Mouse (Mus musculus) thymus, postnatal 4 days (tissue): ENCODE data around the gene Amot.
A peak's percentile ranks its signal among the peaks of the same experiment; 100 is the strongest.

Experiments
- DNase-seq: peaks from one replicate; pipeline ENCODE4 v3.0.0; 2021

Gene Amot

DNA sequence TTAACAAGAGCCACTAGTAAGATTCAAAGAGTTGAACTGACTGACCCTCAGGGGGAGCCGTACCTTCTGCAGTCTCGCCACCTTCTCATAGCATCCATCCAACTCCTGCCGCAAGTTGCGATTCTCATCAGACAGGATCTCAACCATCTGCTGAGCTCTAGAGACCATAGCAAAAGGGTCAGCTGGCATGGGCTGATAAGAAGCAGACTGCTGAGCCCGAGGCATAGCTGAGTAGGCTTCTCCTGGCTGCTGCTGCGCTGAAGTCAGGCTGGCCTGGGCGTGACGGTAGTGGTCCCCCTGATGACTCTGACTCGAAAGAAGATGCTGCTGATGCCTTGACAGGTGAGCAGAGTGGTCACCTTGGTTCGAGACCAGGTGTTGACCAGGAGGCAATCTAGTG is 25.0 kb downstream of the Amot start:
- DNase-seq, result no peak

DNA sequence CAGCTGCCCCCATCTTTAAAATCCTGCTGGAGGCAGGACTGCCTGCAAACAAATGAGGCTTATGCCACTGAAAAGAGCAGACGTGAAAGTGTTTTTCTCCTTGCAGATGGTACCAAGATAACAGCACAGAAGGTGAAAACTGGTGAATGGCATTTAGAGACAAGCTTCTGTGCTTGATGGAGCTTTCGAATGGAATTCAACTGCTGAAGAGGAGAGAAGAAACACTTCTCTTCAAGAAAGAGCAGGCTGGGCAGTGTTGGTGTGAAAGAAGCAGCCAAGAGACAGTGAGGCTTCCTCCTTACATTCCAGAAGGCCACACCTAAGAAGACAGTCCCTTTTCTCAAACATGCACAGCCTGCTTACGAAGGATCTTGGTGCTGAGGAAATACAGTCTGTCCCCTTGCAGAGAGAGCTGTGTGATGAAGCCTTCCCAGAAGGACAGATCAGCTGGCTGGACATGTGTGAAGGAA is 27.2 kb downstream of the Amot start:
- DNase-seq, result no peak

DNA sequence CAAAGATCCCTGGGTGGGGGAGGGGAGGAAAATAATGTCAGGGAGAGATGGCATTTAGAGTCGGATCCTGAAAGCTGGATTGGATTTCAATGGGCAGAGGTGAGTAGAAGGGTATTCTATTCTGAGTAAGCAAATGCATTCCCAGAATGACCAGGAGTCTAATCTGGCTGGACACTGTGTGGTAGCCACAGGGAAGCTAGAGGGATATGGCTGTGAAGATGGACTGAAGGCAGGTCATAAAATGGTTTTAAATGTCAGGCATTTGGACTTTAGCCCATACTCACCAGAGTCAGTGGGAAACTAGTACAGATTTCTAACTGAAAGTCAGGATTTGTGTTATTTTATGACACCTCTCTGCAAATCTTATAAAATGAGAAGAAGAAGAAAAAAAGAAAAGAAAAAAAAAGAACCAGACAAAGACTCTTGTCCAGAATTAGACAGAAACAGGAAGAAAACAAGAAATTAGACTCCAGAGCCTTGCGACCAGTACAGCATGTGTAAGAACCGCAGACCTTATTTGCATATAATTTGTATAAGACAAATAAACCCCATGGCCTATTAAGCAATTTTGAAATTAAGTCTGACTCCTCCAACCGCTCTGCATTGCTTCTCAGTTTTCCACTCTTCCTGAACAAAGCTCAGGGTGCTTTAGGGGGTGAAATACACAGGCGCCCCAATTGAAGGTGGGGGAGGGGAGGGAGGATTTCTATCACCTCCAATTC is 27.8 kb downstream of the Amot start:
- DNase-seq, result no peak

DNA sequence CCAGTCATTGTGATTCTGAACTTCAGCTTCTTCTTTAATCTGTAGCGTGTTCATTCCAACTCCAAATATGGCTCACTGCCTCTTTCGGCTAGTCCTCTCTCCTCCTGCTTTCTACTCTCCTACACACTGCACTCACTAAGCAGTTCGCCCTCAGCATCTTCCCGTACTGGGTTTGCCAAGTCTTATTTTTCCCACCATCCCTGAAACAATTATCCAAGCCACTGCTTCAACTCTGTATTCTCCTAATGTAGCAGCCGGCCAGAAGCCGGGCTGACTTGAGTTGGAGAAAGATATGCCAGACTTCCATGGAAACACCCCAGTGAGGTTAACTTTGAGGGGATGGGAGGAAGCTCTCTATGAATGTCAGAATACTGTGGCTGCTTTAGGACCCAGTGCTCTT is 36.7 kb downstream of the Amot start:
- DNase-seq, result no peak

DNA sequence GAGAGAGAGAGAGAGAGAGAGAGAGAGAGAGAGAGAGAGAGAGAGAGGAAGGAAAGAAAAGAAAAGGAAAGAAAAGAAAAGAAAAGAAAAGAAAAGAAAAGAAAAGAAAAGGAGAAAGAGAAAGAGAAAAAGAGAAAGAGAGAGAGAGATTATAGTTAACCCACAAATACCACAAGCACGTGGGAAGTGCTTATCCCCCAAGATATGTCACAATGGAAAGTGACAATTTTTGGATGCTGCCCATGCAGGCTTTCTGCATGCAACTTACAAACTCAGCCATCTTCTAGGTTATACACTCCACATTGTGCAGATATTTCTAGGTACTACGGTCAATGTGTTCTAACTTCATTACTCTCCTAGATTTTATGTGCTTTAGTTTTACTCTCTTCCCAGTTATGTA is 41.5 kb downstream of the Amot start:
- DNase-seq, result no peak

DNA sequence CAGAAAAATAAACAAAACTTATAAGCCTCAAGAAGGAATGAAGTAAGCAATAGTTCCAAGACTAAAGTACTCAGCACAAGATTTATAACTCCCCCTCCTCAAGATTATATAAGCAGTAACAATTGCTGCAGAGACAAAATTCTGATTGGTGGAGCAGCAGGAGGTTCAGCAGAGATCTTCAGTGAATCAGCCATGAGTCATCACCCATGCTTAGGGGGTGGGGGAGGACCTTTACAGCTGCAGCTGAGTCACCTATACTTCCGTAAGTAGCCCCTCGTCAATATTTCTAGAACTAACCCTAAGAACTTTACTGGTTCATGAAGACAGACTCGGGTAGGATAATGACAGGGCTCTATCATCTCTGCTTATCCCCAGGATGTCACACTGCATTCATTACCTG is 43.6 kb downstream of the Amot start:
- DNase-seq, result no peak

DNA sequence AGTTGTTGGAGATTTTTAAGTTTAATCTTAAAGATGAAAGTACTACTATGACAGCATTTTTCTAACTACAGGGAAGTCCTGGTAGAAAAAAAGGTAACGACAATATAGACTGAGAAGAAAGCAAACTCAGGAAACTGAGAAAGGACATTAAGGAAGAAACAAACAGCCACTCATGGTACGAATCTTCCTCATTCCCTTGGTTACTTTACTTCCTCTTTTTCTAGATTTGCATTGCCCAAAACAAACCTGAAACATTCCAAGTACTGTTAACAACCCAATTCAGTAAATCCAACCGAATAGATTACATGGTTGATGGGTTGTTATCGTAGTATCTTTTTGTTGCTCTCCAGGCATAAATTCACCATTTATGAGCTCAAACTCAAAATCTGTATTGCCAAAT is 48.7 kb downstream of the Amot start:
- no peak for DNase-seq

DNA sequence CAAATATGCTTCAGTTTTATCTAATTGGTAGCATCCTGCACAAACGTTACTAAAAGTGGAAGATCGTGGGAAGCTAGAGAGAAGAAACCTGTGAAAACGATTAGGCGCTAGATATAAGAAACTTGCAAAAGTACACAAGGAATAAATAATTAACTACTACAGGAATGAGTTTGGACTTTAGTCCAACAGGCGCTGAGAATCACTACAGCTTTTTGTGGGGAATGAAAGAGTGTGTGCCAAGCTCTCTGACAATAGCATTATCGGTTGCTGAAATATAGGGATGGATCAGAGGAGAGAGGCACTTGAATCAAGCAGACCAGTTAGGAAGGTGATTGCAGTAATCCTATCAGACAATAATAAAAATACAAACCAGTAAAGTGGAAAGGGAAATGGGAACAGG is 49.4 kb downstream of the Amot start:
- DNase-seq, result no peak

DNA sequence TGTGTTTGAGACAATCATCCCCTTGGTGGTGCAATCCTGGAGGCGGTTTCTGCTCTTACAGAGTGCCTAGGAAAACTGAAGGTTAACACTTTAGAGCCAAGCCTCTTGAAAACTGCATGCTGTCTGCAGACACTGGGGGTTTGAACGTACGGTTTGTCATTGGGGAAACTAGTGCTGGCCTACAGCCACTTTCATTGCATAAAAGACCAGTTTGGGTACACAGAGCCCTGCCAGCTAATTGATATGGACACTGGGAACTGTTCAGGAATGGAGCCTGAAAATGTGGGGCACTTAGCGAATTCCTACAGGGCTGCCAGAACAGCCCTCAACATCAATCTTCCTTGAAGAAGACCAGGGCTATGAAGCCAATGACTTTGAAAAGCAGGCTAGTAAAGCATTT is 50.2 kb downstream of the Amot start:
- no peak for DNase-seq

DNA sequence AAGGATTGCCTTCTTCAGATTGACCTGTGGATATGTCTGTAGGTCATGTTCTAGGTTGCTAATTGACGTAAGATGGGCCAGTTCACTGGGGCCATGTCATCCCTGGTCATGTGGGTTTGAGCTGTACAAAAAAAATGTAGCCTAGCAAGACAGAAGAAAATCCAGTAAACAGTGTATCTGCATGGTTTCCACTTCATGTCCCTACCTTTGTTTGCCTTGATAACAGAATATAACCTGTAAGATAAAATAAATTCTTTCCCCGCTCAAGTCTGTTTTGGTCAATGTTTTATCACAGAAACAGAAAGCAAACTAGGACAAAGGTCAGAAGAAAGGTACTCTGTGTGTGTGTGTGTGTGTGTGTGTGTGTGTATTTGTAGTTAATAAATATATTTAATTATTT is 63.5 kb downstream of the Amot start:
- DNase-seq, result no peak

DNA sequence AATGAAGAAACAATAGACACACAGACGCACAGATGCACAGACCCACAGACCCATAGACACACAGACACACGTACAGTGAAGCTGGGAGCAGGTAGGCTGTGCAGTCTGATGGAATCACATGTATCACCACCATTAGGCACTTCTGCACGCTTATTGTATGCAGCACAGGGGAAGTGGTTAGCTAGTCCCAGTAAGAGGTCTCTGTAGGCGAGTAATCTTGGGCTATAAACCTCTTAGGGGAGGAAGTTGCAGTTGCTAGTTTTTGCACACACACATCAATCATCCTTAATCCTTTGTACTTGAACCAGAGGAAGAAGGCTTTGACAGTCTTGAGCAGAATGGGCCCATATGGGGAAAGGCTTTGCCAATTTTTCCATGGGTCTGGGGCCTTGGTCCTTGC is 71.3 kb downstream of the Amot start:
- peak; percentile 5 for DNase-seq

DNA sequence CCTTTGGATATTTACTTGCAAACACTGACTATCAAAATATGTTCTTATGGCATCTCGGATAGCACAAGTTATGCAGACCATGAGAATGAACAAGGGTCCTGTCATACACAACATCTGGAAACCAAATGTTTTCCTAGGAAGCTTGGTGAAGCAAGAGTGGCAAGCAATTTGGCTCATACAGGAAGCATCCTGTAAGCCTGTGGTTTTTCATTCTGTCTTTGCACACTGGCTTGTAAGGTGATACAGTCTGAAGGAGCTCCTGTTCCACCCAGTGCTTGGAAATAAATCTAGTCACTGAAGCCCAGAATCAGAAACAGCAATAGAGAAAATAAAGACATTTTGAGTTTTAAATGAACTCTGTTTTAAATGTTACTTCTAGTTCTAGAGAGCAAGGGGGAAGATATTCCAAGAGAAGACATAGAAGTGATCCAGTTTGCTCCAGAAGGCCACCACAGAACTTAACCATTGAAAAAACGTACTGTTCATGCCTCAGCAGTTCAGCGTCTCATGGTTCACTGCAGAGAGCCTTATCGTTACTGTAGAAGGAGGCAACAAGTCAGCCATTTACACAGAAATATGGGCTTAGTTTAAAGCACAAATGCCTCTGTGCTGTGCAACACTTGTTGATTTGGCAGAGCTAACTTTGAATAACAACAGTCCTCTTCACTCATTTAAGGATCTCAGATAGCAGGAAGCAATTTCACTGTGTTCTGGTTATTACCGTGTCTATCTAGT is 74.0 kb downstream of the Amot start:
- no peak for DNase-seq

DNA sequence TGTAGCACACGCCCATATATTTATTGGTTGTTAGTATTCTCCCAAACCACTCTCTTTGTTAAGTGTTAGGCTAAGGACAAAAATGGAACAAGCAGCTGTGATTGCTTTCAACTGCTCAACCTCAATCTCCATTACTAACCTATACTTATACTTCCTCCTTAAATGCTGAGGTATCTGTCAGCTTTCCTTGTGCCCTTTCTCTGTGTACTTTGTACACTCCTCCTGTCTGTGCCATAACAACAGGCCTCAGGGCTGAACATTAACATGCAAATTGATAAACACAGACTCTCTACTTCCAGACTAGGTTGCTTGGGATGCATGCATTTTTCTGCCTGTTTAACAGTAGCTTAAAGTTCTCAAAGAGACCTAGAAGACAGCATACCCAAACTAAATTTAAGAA is 76.2 kb downstream of the Amot start:
- DNase-seq, result no peak

DNA sequence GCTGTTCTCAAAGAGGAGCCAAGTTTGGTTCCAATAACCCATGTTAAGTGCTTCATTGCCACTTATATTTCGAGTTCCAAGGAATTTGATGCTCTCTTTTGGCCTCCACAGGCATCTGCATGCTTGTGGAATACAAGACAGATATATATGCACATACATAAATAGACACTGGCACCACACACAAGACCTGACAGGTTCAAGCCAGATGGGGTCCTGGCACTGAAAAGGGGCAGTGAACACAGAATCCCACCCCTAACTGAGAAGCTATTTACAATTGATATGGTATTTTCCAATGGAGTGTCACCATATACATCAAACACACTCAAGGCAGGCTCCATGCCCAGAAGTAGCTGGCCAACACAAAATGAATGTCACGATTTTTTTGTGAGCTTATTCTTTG is 81.0 kb downstream of the Amot start:
- no peak for DNase-seq

DNA sequence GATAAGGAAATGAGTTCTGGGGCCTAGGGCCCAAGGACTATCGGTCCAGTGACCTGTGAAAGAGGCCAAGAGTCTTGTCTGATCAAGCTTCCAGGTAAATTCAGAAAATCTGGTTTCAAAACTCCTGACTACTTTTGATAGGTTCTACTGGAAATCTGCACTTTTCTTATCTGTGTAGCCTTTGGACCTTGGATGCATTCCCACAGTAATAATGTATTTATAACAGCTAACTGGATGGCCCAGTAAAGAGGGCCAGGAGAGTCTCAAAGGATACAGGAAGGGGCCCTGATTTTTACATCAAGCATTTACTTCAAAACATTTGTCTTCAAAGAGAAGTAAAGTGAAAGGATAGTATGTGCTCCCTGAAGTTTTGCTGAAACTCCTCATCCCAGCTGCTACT is 90.7 kb downstream of the Amot start:
- DNase-seq, result no peak

DNA sequence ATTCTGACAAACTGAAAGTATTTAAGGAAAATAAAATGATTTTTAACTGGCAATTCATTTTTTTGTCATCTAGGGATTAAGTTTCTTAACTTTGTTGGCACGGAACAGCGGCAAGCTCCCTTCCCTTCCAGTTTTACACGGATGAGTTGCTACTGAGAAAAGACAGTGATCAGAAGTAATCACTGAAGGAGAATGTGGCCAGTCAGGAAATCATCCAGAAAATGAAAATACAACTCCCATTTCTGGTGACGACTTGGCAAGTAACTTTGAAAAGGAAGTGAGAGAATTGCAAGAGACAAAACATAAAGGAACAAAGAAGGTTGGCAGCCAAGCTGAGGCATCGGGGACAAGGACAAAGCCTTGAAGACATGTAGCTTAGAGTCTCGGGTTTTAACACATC is 93.6 kb downstream of the Amot start:
- DNase-seq, result no peak

DNA sequence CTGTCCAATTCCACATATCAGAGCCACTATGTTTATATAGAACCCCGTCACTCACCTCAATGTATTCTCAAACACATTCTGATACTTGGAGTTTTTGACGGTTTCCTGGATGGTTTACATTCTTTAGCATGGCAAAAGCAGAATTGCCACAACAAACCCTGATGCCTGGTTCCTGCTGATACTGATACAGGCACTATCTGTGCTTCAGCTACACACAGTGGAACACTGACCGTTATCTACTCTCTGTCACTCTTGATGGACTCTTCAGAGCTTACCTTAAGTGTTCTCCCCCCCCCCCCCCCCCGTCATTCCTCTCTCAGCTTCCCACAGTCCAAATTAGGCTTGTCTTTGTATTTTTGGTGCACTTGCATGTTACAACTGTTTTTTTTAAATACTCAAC is 98.9 kb downstream of the Amot start:
- DNase-seq, result no peak

DNA sequence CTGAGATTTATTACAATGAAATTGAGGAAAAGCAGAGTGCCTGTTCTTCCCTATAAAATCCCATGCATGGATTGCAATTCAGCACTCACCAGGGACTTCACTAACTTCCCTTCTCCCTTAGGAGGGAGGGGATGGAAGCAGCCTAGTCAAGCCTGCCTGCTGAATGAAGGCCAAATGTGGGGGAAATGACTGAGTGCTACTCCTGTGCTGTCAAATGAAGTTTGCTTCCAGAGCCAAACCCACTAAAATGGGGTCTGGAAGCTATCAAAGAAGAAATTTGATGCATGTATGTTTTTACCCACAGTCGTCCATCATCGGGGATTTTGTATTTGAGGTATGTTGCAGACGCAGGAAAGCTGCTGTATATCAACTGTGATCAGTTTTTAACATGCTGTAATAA is 103.1 kb downstream of the Amot start:
- no peak for DNase-seq

DNA sequence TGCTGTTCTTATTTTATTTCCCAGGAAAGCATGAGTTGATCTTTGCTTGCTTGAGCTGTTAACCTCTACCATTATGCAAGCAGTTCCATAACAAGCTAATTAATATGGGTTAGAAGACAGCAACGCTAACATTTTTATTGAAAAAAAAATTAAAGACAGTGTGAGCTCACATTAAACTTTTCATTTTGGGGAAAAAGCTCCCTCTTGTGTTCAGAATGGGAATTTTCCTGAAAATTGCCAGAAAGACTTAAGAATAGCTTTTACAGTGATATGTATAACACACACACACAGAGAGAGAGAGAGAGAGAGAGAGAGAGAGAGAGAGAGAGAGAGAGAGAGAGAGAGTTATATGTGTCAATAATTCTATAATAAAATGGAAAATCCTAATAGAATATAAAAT is 105.7 kb downstream of the Amot start:
- DNase-seq, result no peak
